Mouse (Mus musculus) heart, adult 2 months (tissue): ENCODE data around the gene Hoxb7. TPM values are rescaled to one million over a fixed set of nuclear protein-coding genes. Genes with fewer than 3 reads are reported as not detected.

Experiments used
- DNase-seq, 2 experiments: peaks; one replicate each; pipeline ENCODE4 v3.0.0; 2021
- H3K27ac ChIP-seq: fragments of 200-600 bp; 2 replicates; pipeline ENCODE4 v1.8.1; 2022
- H3K27me3 ChIP-seq: fragments of 200-500 bp; 2 replicates; pipeline ENCODE4 v1.6.1; 2012; ENCODE audit warnings: mild to moderate bottlenecking, low read length, inconsistent platforms, mixed read lengths; ENCODE audit not compliant: control insufficient read depth, insufficient read depth
- H3K36me3 ChIP-seq: fragments of 200-500 bp; 2 replicates; pipeline ENCODE4 v1.6.1; 2012; ENCODE audit warnings: low read length, inconsistent platforms; ENCODE audit not compliant: control insufficient read depth, insufficient read depth
- H3K4me1 ChIP-seq: fragments of 200-500 bp; 2 replicates; pipeline ENCODE4 v1.6.1; 2011; ENCODE audit warnings: low read length; ENCODE audit not compliant: control insufficient read depth, insufficient read depth
- H3K4me3 ChIP-seq: fragments of 200-600 bp; 2 replicates; pipeline ENCODE4 v1.8.1; 2022
- H3K79me2 ChIP-seq: fragments of 200-500 bp; replicated peaks from 2 replicates; pipeline ENCODE4 v1.6.1; 2012; ENCODE audit warnings: mild to moderate bottlenecking, inconsistent platforms, low read length, moderate library complexity, mixed read lengths; ENCODE audit not compliant: control insufficient read depth, insufficient read depth
- H3K9ac ChIP-seq: fragments of 200-500 bp; 2 replicates; pipeline ENCODE4 v1.6.1; 2012; ENCODE audit warnings: low read depth, mild to moderate bottlenecking, control low read depth, inconsistent platforms, low read length, mixed read lengths
- CTCF ChIP-seq: fragments of 200-600 bp; IDR thresholded peaks from 2 replicates; pipeline ENCODE4 v1.8.1; 2022; ENCODE audit warnings: antibody characterized with exemption, mild to moderate bottlenecking, moderate library complexity
- EP300 ChIP-seq: fragments of 200-500 bp; IDR thresholded peaks from 2 replicates; pipeline ENCODE4 v1.6.1; 2011; ENCODE audit warnings: low read depth, low read length, control low read depth; ENCODE audit not compliant: insufficient read depth
- POLR2A ChIP-seq: fragments of 200-500 bp; IDR thresholded peaks from 2 replicates; pipeline ENCODE4 v1.6.1; 2011; ENCODE audit warnings: mild to moderate bottlenecking, low read depth, low read length, control low read depth; ENCODE audit not compliant: insufficient read depth
- WGBS: fragments of 180-500 bp; shearing (Covaris S2); methylation state at CpG from one replicate; pipeline ENCODE4 v1.1.7; 2018; 5-methylcytosine and 5-hydroxymethylcytosine counted together
- intact Hi-C: fragments of 180-260 bp; cut with DNase I; formaldehyde crosslinking; loops from one replicate; pipeline ENCODE4 v1.15.1; 2025
- microRNA-seq, 2 experiments: library from miRNA; unstranded; fragments of <30 nt; microRNA quantifications; one replicate each; pipeline ENCODE4 v1.2.0; 2021
- polyA plus RNA-seq: library from polyadenylated mRNA; depleted of rRNA; stranded (reverse); fragments of >200 nt; gene quantifications from 2 replicates; pipeline ENCODE4 v1.2.3, GENCODE M21; 2012; rRNA removed
- total RNA-seq, 2 experiments: library from RNA; stranded (reverse); gene quantifications; 2 replicates each; pipeline ENCODE4 v1.2.3; 2021

Gene Hoxb7
- total and polyA plus RNA-seq, 3 experiments = not detected

GRCm38 (mm10) chr11:96337026-96337425 lies 50.6 kb downstream of the Hoxb7 start:
- H3K4me3 ChIP-seq = no peak overlapping the region
- no peak for TF ChIP-seq EP300
- TF ChIP-seq POLR2A = no peak
- TF ChIP-seq CTCF = no peak
- intact Hi-C loops = no loop called here
- no peak overlapping the region for H3K9ac ChIP-seq
- WGBS = 23% methylated on average over 6 of the region's 6 CpGs
- no peak overlapping the region for H3K27ac ChIP-seq
- no peaks in the 10 kb centered on the region for H3K79me2 ChIP-seq
- H3K27me3 ChIP-seq = peaks cover 24% of the 10 kb centered on the region
- no peaks in the 10 kb centered on the region for H3K4me1 ChIP-seq
- no peak for DNase-seq
- no peaks in the 10 kb centered on the region for H3K36me3 ChIP-seq

GRCm38 (mm10) chr11:96338957-96339855 lies 52.8 kb downstream of the Hoxb7 start:
- no peaks in the 10 kb centered on the region for H3K79me2 ChIP-seq
- 41% methylated on average over 7 of the region's 7 CpGs for WGBS
- H3K36me3 ChIP-seq = no peaks in the 10 kb centered on the region
- TF ChIP-seq EP300 = no peak
- TF ChIP-seq POLR2A = no peak
- TF ChIP-seq CTCF = no peak
- no peak for DNase-seq
- intact Hi-C loops = no loop called here
- H3K4me3 ChIP-seq = no peak overlapping the region
- H3K9ac ChIP-seq = no peak overlapping the region
- H3K4me1 ChIP-seq = no peaks in the 10 kb centered on the region
- no peak overlapping the region for H3K27ac ChIP-seq
- H3K27me3 ChIP-seq = peaks cover 16% of the 10 kb centered on the region

Small RNA genes within 50 kb of the gene (microRNA-seq; reads per million reads assigned to microRNA genes)
- 1,670 to 2,301 reads per million in 2 experiments for gene Mir10a
- gene Mir196a-1 = 0 reads per million in 2 experiments

Other genes with a start within 250 kb of the Hoxb7 start
- gene Ube2z, start 221.2 kb upstream of the Hoxb7 start, total RNA-seq = 10 to 100 TPM; 29.5 to 29.7 TPM
- 22.9 and 41.1 TPM in 2 replicates for gene Ube2z, start 221.2 kb upstream of the Hoxb7 start, polyA plus RNA-seq
- 1,000 to 10,000 TPM; 3,096 to 3,522 TPM for gene Atp5g1, start 211.0 kb upstream of the Hoxb7 start, total RNA-seq
- gene Atp5g1, start 211.0 kb upstream of the Hoxb7 start, polyA plus RNA-seq = 5,903 and 6,025 TPM in 2 replicates
- not detected for gene Calcoco2, start 174.7 kb upstream of the Hoxb7 start, total RNA-seq
- not detected in 2 replicates for gene Calcoco2, start 174.7 kb upstream of the Hoxb7 start, polyA plus RNA-seq
- gene Ttll6, start 152.8 kb upstream of the Hoxb7 start, total RNA-seq = not detected
- gene Ttll6, start 152.8 kb upstream of the Hoxb7 start, polyA plus RNA-seq = 0.06 and 0.18 TPM in 2 replicates
- not detected for gene Hoxb13, start 92.3 kb upstream of the Hoxb7 start, total RNA-seq
- gene Hoxb13, start 92.3 kb upstream of the Hoxb7 start, polyA plus RNA-seq = not detected in 2 replicates
- gene Hoxb9, start 15.2 kb upstream of the Hoxb7 start, total RNA-seq = not detected
- not detected in 2 replicates for gene Hoxb9, start 15.2 kb upstream of the Hoxb7 start, polyA plus RNA-seq
- not detected for gene Hoxb8, start 4.7 kb upstream of the Hoxb7 start, total RNA-seq
- gene Hoxb8, start 4.7 kb upstream of the Hoxb7 start, polyA plus RNA-seq = not detected in 2 replicates
- not detected for gene Hoxb6, start 5.9 kb downstream of the Hoxb7 start, total RNA-seq
- not detected in 2 replicates for gene Hoxb6, start 5.9 kb downstream of the Hoxb7 start, polyA plus RNA-seq
- under 1 TPM in 1 of 2 experiments, not detected in 1; 0.18 TPM for gene Hoxb5, start 16.7 kb downstream of the Hoxb7 start, total RNA-seq
- gene Hoxb5, start 16.7 kb downstream of the Hoxb7 start, polyA plus RNA-seq = 0.20 and 0.23 TPM in 2 replicates
- under 1 TPM; 0.63 to 0.75 TPM for gene Hoxb4, start 31.6 kb downstream of the Hoxb7 start, total RNA-seq
- gene Hoxb4, start 31.6 kb downstream of the Hoxb7 start, polyA plus RNA-seq = 1.00 and 1.1 TPM in 2 replicates
- under 1 TPM; 0.23 to 0.30 TPM for gene Hoxb3, start 36.7 kb downstream of the Hoxb7 start, total RNA-seq
- 0.64 and 0.82 TPM in 2 replicates for gene Hoxb3, start 36.7 kb downstream of the Hoxb7 start, polyA plus RNA-seq
- gene Hoxb2, start 63.9 kb downstream of the Hoxb7 start, total RNA-seq = under 1 TPM; 0.23 to 0.68 TPM
- 0.91 and 1.4 TPM in 2 replicates for gene Hoxb2, start 63.9 kb downstream of the Hoxb7 start, polyA plus RNA-seq
- not detected for gene Hoxb1, start 79.1 kb downstream of the Hoxb7 start, total RNA-seq
- gene Hoxb1, start 79.1 kb downstream of the Hoxb7 start, polyA plus RNA-seq = not detected in 2 replicates
- gene Skap1, start 178.0 kb downstream of the Hoxb7 start, total RNA-seq = under 1 TPM in 1 of 2 experiments, not detected in 1; 0.25 TPM
- gene Skap1, start 178.0 kb downstream of the Hoxb7 start, polyA plus RNA-seq = 0.67 and 0.98 TPM in 2 replicates